Mouse (Mus musculus) CH12F3 (cell line): Measurements from ENCODE around the gene Hivep3.

Experiments used
- in situ Hi-C: fragments of 300-500 bp; cut with MboI; formaldehyde crosslinking; loops from 2 replicates; pipeline ENCODE4 v1.14.3; 2020; ENCODE audit warnings: low sequenced_read_pairs

Gene Hivep3

DNA sequence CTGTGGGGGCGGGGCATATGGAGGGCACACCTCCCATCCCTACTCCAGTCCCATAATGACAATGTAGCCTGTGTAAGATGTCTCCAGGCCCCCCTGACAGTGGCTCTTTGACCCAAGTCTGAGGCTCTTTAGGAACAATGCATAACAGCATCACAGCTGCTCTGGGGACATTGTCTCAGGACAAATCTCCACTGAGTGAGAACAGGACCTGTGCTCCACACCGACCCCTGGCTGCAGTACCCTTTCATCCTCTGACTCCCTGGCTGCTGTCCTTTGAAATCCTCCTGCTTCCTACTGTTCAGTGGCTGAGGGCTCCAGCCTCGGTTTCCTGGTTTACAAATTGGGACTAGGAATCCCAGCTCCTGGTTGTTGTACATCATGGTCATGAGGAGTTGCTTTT, 269.4 kb downstream of the Hivep3 start:
- in situ Hi-C loops: no loop called here

DNA sequence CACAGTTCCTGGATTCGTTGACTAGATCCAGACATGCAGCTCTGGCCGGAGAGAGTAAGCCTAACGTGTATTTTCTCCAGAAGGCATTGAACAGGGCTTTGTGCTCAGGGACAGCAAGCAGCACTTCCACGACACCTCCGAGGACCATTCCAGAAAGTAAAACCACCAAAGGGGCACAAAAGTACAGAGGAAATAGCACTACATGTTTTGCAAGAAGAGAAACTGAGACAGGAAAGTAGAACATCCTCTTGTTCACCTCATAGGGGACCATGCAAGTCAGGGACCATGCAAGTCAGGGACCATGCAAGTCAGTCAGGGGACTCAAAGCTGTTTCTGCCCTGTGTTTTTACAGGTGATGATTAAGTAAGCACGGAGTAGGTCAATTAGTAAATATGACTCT, 272.5 kb downstream of the Hivep3 start:
- in situ Hi-C loops: no loop called here

DNA sequence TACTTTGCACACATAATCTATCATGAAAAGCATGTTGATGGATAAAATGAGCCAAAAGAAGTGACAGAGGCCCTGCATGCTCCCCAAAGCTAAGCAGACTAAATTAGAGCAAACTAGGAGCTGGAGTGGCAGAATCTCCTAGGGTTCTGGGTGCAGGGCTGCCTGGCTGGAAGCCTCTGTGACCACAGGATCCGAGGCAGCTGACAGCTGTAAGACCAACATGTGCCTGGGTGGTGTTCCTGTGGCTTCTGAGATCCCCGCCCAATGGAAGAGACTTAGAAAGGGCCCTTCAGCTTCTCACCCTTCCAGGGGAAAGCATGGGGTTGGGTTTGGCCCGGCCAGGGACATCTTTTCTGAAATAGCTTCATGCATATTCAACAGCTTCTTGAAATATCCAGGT, 274.3 kb downstream of the Hivep3 start:
- in situ Hi-C loops: no loop called here

DNA sequence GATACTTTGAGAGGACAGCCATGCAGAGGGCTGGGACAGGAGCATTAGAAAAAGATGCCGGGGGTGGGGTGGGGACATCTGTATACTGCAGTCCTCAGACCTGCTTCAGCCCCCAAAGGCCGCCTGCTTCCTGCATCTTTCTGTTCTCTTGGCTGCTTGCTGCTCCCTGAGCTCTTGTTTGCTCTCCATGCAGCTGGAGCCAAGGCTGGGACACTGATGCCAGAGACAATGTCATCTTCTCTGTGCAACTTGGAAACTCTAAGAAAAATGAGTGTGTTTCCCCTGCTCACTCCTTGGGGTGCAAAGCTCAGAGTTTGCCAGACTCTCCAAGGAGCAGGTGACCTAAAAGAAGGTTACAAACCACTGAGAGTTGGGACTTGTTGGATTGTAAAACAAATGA, 275.6 kb downstream of the Hivep3 start:
- in situ Hi-C loops: no loop called here

DNA sequence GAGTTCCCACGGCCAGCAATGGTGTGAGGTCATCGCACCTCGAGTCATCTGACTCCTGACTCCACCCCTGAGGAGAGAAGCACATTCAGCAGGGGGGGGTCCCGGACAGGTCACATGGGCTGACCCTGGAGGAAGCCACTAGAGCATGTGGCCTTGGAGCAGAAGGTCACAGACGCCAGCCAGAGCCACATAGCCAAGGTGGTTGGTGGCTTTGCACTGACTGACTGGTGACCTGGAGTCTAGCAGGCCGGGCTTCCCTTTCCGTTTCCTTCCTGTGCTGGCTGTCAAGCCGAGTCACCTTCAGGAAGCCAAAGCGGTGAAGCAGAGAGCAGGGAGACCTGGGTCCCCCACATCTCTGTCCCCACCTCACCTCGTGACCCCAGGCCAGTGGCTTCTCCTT, 278.2 kb downstream of the Hivep3 start:
- in situ Hi-C loops: no loop called here

DNA sequence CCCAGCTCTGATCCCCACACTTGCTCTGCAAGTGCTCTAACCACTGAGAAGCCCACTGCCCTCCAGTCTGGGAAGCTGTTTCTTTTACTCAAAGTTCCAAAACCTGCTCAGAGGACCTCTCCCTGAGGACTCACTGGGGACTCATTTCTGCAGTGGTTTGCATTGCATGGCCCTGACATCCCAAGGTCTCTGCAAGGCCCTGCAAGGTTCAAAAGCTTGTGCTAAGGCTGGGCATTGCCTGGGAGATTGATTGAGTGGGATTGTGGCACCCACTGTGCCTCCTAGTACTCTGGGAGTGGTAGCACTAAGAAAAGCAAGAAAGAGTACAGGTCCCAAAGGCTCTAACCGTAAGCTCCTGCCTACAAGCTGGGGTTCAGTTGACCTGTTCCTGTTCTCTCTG, 279.3 kb downstream of the Hivep3 start:
- in situ Hi-C loops: no loop called here

DNA sequence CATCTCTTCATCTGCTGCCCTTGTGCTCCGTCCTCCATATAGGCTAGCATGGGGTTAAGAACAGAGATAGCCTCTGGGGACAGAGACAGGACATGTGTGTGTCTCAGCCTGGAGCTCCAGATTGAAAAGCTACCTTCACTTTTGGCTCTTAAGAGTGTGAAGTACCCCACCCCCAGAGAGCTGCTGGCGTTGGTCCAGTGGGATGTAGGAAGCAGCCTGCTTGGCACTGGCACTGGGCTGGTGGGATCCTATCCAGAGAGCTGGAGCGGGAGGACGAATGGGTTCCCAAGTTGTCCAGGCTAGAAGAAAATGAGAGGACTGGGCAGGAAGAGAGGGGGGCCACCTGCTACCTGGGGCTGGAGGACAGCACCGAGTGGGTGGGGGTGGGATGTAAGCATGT, 284.8 kb downstream of the Hivep3 start:
- in situ Hi-C loops: no loop called here

DNA sequence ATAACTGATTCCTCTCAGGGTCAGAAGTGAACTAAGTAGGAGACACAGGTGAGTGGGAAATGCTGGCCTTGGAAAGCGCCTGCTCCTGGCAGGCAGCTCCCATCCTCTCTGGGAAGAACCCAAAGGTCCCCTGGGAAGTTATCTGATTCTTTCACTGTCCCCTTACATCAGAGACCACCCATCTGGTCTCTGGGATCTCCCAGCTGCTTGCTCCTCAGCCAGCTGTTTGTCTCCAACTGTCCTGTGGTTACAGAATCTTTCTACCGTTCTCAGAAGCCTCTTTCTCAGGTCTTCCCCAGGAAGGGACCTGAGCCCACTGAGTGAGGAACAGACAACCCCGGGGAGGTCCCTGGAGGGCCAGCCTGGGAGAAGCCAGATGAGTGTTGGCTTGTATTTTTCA, 288.8 kb downstream of the Hivep3 start:
- in situ Hi-C loops: no loop called here

DNA sequence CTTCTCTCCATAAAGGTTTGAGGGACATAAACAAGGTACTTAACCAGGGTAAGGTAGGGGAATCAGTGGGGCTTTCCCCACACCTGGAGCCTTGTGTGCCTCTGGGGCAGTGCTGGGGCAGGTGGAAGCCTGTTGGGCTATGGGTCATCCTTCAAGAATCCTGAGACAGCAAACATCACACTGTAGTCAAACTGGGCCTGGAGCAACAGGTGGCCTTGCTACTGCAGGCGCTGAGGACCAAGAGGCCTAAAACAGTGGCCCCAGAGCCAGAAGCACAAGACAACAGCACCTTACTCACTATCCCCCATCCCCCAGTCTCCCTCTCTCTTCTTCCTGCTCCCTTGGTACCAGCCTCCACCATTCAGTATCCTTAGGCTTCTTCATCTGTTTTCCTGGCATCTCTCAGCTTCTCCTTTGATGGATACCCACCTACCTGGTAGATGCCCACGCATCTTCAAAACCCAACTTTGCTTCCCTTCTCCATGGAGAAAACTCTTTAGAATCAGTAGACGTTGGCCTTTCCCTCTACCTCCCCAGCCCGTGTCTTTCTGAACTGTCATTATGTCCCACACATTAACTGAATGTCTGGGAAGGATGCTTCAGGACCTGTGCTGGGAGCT, 289.7 kb downstream of the Hivep3 start:
- in situ Hi-C loops: no loop called here

DNA sequence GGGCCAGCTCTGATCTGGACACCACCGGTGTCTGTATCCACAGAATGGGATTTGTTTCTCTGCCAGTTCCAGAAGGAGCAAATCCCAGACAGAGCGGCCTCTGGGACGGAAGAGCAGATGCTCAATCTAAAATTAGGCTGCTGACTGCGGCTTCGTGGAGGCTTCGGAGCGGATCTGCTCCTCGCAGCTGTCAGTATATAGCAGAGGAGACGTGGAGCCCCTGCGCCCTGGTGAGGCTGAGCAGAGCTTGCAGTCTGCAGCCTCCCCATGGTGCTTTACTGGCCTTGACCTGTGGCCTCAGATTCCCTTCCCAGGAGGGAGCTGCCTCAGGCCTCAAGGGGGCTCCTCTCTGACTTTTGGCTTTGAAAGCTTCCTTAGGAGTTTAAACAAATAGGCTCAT, 290.5 kb downstream of the Hivep3 start:
- in situ Hi-C loops: no loop called here

DNA sequence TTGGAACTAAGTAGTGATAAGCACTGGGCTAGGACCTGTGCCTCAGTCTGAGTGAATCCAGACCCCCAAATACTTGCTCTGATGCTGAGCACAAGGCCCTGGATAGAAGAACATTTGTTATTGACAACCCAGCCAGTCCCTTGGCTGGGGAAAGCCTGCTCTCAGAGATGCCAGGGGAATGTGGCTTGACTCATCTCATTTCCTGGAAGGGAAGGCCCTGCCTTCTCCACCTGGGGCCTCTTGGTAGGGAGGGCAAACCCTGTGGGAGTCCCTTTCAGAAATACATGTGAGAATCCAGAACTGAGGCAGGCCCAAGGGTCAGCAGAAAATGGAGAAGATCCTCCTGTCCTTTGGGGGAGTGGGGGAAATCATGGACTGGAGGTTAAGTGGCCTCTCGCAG, 294.1 kb downstream of the Hivep3 start:
- in situ Hi-C loops: no loop called here

DNA sequence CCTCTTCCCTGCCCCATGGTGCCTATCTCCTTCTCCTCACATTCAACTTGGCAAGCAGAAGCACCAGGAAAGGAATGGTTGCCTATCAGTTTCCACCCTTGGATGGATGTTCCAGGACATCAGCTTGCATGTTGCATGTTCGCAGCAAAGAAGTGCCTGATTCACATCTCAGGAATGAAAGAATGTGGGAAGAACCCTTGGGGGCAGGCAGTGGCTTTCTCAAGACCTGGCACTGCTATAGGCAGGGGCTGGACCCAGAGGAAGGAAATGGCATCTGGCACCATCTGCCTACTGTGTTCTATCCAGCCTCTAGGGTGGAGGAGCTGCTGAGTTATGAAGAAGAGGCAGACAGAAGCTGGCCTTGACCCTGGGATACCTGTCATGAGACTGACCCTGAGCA, 296.4 kb downstream of the Hivep3 start:
- in situ Hi-C loops: no loop called here

DNA sequence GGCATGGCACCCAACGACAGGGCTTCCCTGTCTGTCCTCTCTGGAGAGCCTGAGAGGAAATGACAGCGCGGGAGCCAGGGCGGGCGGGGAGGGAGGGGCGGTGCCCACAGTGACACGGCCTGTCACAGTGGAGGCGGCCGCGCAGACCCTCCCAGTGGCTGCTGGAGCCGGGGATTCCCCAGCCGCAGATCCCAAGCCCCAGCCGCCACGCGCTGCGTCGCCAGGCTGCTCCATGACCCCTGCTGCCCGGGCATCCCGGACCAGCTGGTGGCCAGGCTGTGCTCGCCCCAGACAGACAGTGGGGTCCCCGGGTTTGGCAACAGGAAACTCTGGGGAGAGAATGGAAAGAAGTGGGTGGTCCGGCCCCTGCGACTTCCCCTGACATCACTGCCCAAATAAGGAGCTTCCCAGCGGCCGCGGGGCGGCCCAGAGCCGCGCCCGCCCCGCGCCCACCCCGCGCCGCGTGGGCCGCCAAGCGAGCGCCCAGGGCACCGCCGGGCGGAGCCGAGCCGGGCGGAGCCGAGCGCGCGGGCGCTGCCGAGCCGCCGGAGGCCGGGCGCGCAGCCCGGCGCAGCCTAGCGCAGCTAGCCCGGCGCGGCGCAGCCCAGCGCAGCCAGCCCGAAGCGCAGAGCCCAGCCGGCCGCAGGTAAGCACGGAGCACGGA, 298.9 kb downstream of the Hivep3 start:
- in situ Hi-C loops: no loop called here

DNA sequence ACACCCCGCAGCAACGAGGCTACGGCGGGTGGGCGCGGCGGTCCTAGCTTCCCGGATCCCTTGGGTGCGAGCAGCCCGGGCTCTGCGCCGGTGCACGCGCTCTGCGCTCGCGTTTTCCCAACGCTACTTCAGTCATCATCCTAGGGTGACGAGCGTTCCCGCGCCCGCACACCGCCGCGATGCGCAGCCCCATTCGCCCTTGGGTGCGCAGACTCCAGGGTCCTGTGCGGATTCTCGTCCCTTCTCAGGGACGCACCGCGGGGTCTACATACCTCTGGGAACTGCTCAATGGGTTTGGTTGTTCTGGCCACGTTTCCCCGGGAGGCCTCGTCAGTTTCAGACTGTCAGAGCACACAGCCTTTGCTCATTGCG, 299.4 kb downstream of the Hivep3 start:
- in situ Hi-C loops: no loop called here

DNA sequence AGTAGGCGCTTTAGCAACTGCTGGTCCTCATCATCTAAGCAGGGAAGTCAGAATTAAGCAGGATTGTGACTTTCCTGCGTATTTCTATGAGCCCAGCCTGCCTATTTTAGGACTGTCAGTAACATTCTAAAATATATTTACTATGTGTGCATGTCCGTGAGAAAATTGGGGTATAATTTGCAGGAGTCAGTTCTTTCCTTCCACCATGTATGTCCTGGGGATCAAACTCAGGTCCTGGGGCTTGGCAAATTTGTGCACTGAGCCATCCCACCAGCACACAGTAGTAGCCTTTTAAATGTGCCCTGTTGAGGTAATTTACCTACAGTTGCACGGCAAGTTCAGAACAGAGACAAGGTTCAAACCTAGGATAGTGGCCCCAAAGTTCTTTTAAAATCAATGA, 302.7 kb downstream of the Hivep3 start:
- in situ Hi-C loops: no loop called here

DNA sequence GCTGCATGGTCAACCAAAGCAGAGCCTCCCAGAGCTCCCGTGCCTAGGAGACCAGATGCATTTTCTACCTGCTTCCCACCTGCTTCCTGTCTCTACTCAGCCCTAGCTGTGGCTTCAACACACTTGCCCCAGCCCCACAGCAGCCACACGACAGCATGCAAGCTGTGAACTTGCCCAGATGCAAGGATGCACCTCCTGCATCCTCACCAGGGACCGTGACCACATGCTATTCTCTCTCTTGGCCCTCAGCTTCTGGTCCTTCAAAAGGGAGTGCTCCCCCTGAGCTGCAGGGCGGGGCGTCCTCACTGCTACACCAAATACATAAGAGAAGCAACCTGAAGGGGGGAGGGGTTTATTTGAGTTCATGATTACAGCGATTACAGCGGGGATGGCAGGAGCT, 303.4 kb downstream of the Hivep3 start:
- in situ Hi-C loops: no loop called here

DNA sequence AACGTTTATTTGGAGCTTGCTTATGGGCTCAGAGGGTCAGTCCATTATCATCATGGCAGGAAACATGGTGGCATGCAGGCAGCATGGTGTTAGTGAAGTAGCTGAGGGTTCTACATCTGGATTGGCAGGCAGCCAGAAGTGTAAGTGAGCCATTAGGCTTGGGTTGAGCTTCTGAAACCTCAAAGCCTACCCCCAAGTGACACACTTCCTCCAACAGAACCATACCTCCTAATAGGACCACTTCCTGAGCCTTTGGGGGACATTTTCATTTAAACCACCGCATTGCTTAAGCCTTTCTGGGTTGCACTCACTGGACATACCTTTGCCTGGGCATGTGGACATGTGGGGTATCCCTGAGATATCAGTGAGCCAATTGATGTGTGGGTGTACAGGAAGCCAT, 307.9 kb downstream of the Hivep3 start:
- in situ Hi-C loops: no loop called here

DNA sequence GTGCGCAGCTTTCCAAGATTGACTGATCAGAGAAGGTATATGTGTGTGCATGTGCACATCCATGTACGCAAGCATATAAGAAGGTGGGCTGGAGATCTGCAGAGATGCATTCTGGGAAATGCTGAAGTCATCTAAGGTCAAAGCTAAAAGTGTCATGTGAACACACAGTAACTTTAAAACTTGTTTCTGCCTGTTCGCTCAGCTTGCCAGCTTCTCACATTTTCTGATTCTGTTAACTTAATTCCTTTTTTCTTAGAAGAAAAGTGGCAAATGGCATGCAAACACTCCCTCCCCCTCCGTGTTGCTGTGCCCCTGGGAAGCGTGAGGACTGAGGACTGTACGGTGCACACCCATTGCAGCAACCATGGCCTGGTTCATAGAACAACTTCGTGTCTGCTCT, 308.9 kb downstream of the Hivep3 start:
- in situ Hi-C loops: no loop called here

DNA sequence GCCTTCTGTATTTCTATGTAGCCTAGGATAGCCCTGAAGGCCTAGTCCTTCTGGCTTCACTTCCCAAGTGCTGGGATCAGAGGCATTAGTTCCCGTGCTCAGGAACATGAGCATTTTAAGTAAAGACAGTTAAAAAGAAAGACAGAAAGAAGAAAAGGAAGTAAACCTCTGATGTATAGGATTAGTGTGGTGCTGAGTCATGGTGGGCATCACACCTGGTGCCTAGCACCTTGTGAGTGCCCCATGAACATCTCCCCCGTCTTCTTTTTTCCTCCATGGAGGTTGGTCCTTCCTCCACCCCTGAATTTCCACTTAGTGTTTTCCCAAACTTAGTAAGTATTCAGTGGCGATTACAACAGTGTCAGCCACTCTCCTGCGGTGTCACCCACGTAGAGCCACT, 311.0 kb downstream of the Hivep3 start:
- in situ Hi-C loops: no loop called here

DNA sequence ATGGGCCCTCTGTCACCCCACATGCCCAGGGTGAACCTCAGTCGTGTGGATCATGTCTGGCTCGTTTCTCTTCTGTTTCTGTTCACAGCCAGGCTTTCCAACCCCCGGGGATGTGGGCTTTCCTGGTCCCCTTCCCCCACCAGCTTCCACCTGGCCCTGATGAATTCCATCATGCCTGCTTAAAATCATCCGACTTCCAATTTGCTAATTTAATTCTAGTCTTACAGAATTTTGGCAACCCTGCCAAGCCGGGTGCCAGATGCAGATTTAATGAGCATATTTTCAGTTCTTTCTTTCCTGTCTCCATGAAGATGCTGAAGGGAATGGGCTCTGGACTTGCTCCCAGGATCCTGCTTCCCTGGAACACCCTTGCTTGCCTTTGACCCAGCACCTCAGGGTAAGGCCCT, 311.6 kb downstream of the Hivep3 start:
- in situ Hi-C loops: no loop called here

DNA sequence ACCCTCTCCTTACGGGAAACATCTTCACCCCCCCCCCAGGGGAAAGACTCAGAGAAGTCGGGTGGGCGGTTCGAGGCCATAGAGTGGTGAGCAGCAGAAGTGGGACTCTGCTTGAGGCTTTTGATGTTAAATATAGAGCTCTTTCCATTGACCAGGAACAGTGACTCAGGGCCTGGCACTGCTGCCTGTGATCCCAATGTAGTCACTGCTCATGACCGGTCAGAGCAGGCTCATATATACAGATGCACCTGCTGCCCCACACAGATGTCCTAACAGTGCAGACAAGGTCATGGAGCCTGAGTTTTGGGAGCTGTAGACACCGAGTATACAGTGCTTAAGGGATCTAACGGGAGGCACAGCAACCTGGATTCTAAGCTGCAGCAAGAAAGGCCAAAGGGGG, 312.3 kb downstream of the Hivep3 start:
- in situ Hi-C loops: no loop called here

DNA sequence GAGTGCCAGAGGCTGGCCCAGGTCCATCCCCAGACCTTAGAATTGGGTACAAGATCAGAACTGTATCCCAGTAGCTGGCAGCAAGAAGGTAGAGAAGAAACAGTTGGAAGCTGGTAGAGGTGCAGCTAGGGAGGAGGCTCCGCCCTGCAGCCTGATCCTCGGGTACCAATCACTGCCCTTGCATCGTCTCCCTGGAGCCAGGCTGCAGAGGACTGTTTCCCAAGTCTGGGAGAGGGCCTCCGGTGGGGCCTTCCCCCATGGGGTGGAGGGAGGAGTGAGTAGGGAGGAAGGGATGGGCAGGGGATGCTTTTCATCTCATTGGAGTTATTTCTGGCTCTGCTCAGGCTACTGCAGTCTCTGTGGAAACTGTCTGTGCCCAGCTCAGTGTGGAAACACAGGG, 313.5 kb downstream of the Hivep3 start:
- in situ Hi-C loops: no loop called here

DNA sequence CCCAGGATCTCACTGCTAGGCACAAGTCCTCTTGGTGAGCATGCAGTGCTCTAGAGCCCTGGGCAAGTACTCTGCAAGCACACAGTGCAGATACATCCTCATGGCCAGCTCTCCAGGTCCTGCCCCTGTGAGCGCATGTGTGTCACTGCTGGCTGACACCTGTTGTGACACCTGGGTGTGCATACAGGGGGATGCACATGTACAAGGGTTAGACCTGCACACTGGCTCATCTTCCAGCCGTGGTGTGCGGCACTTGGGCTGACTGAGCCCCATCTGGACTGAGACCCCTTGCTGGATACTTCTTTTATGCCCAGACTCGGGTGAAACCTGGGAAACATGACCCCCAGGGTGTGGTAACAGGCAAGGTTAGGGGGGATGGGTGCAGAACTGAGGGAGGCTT, 314.7 kb downstream of the Hivep3 start:
- in situ Hi-C loops: no loop called here
